Mouse (Mus musculus) limb, embryonic 11.5 days (tissue): ENCODE results near the gene Tmem128. TPM values are rescaled to one million over a fixed set of nuclear protein-coding genes. Genes with fewer than 3 reads are reported as not detected.

Experiments
- ATAC-seq: fragments of 200-750 bp; cut with Nextera tagmentation; 2 replicates; pipeline ENCODE4 v1.8.0; 2017; ENCODE audit warnings: low read depth; ENCODE audit not compliant: insufficient number of reproducible peaks, low FRiP score, low TSS enrichment
- DNase-seq: peaks from one replicate; pipeline ENCODE4 v3.0.0-alpha.2; 2015; ENCODE audit warnings: low spot score
- H3K27ac ChIP-seq: fragments of 300-500 bp; sonication (generic); replicated peaks from 2 replicates; pipeline ENCODE4 v1.5.1; 2014; ENCODE audit warnings: low read depth, mild to moderate bottlenecking, low read length
- H3K27me3 ChIP-seq: fragments of 300-500 bp; sonication (generic); 2 replicates; pipeline ENCODE4 v1.6.1; 2014; ENCODE audit warnings: mild to moderate bottlenecking, low read length, mixed read lengths; ENCODE audit not compliant: control insufficient read depth, insufficient read depth
- H3K36me3 ChIP-seq: fragments of 300-500 bp; sonication (generic); 2 replicates; pipeline ENCODE4 v1.6.1; 2014; ENCODE audit warnings: mild to moderate bottlenecking, low read length, moderate library complexity, mixed read lengths; ENCODE audit not compliant: control insufficient read depth, insufficient read depth
- H3K4me1 ChIP-seq: fragments of 300-500 bp; sonication (generic); 2 replicates; pipeline ENCODE4 v1.6.1; 2014; ENCODE audit warnings: low read length, mixed read lengths; ENCODE audit not compliant: control insufficient read depth, insufficient read depth
- H3K4me2 ChIP-seq: fragments of 300-500 bp; sonication (generic); 2 replicates; pipeline ENCODE4 v1.6.1; 2014; ENCODE audit warnings: low read depth, mild to moderate bottlenecking, moderate library complexity; ENCODE audit not compliant: severe bottlenecking
- H3K4me3 ChIP-seq: fragments of 300-500 bp; sonication (generic); 2 replicates; pipeline ENCODE4 v1.5.1; 2014; ENCODE audit warnings: low read depth, low read length
- H3K9ac ChIP-seq: fragments of 300-500 bp; sonication (generic); 2 replicates; pipeline ENCODE4 v1.6.1; 2014; ENCODE audit warnings: mild to moderate bottlenecking, low read length
- H3K9me3 ChIP-seq: fragments of 300-500 bp; sonication (generic); 2 replicates; pipeline ENCODE4 v1.6.1; 2016; ENCODE audit warnings: low read length; ENCODE audit not compliant: control insufficient read depth
- WGBS: fragments of 180-500 bp; shearing (Covaris S2); extraction: QIAGEN DNeasy Blood & Tissue Kit; methylation state at CpG from one replicate; pipeline ENCODE4 v1.1.7; 2014; 5-methylcytosine and 5-hydroxymethylcytosine counted together
- polyA plus RNA-seq: library from polyadenylated mRNA; unstranded; fragments of >200 nt; fragmentation: Nextera tagmentation; extraction: Ambion mirVana; gene quantifications from 2 replicates; pipeline ENCODE4 v1.2.1, GENCODE M21; 2014

Tmem128 gene
- polyA plus RNA-seq, 1 experiment from 2014 or later, result 79.9 TPM

DNA sequence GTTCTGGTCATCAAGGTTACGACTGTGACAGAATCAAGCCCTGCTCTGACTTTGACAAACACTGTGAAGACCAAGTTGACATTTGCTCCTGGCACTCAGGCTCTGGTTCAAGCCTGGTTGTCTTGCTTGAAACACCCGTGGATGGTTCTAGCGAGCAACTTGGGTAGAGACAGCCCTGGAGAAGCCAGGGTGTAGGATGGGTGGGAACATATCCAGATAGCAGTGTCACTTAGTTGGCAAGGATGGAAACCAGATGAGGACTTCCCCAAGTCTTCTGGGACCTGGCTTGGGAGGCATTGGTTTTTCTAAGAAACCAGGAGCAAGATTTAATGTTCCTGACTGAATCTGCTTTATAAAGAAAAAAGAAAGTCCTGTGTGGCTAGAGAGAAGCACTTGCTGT is 11.0 kb downstream of the Tmem128 start:
- H3K9me3 ChIP-seq, result no peaks in the 10 kb centered on the region
- H3K4me1 ChIP-seq, result no peaks in the 10 kb centered on the region
- no peak for DNase-seq
- no peak overlapping the region for H3K9ac ChIP-seq
- no peaks in the 10 kb centered on the region for H3K36me3 ChIP-seq
- H3K27me3 ChIP-seq, result peaks cover 20% of the 10 kb centered on the region
- 93% methylated on average over 3 of the region's 3 CpGs for WGBS
- no peak overlapping the region for H3K4me2 ChIP-seq
- ATAC-seq, result no peak
- H3K27ac ChIP-seq, result no peak overlapping the region
- no peak overlapping the region for H3K4me3 ChIP-seq

DNA sequence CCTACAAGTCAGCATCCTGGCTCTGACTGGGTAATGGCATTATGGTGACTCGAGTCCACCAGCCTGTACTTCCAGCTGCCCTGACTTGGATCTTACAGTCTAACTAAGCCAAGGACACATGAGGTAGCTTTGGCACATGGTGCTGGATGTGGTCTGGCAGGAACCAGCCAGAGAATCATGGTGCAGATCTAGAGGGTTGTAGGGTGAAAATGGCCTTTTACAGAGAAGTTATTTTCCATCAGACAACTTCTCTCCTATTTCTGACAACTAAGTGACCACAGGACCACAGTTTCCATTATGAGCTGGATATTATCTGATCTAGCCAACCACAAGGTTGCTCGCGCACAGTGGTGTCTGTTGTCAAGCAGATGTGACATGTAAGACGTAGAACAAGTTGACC is 13.8 kb downstream of the Tmem128 start:
- H3K36me3 ChIP-seq, result no peaks in the 10 kb centered on the region
- H3K27ac ChIP-seq, result no peak overlapping the region
- H3K4me1 ChIP-seq, result peaks cover 8% of the 10 kb centered on the region; the same call in 1 of the 2 replicates
- no peak overlapping the region for H3K4me3 ChIP-seq
- H3K27me3 ChIP-seq, result peaks cover 46% of the 10 kb centered on the region
- 86% methylated on average over 4 of the region's 4 CpGs for WGBS
- ATAC-seq (no peak), DNase-seq (no peak)
- no peak overlapping the region for H3K4me2 ChIP-seq
- no peak overlapping the region for H3K9ac ChIP-seq
- no peaks in the 10 kb centered on the region for H3K9me3 ChIP-seq

DNA sequence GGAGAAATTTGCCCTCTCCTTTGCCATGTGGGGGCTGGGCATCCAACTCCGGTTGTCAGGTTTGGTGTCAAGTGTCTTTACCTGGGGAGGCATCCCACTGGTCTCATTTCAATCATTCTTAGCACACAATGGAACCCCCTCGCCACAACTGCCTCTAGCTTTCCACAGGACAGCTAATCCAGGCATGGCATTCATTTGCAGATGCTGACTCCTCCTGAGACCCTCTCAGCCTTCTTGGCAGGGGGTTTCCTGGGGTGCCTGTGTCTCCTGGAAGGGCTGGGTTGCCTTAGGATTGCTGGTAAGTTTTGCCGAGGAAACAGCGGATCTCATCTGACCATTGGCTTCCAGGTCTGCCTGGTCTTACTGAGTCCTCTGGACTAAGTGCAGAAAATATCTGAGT is 15.8 kb downstream of the Tmem128 start, which contains the start of gene Otop1:
Gene Otop1, plus strand, starts transcription at position 202 of the 400 bp plus-strand sequence.
- Histone ChIP-seq H3K4me1 (peaks cover 8% of the 10 kb centered on the region; the same call in 1 of the 2 replicates), H3K9me3 (no peaks in the 10 kb centered on the region), H3K9ac (no peak within 1 kb of the TSS), H3K4me3 (peak within 1 kb of the TSS; percentile 3; the same call in 1 of the 2 replicates), H3K27ac (no peak within 1 kb of the TSS), H3K4me2 (peak within 1 kb of the TSS; percentile 16; the same call in 1 of the 2 replicates), H3K36me3 (no peaks in the 10 kb centered on the region), H3K27me3 (peaks cover 46% of the 10 kb centered on the region)
- DNase-seq (peak; percentile 25), ATAC-seq (no peak)
- WGBS, result 10% methylated on average over 4 of the region's 4 CpGs

DNA sequence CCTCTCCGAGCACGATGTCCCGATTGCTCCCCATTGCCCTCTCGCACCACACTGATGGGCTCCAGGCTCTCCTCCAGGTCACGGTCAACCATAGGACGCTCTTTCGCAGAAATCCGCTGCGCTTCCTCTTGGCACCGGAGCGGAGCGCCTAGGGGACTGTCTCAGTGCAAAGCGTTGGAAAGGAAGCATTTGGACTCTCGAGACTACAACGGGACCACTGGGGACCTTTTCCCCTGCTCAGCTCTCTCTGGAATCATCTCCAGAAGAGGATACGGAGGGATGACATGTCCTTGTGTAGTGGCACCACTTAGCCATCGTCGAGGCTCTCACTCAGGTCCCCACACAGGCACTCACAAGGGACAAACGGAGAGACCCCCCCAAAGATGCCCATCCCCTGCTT is 16.5 kb downstream of the Tmem128 start:
- Histone ChIP-seq H3K27ac (no peak overlapping the region), H3K36me3 (no peaks in the 10 kb centered on the region), H3K4me2 (peak overlapping the region; percentile 16; the same call in 1 of the 2 replicates), H3K9me3 (no peaks in the 10 kb centered on the region), H3K9ac (no peak overlapping the region), H3K4me1 (peaks cover 8% of the 10 kb centered on the region; the same call in 1 of the 2 replicates), H3K4me3 (peak overlapping the region; percentile 3; the same call in 1 of the 2 replicates), H3K27me3 (peaks cover 46% of the 10 kb centered on the region)
- 2% methylated on average over 19 of the region's 19 CpGs for WGBS
- ATAC-seq (no peak), DNase-seq (peak; percentile 36)

DNA sequence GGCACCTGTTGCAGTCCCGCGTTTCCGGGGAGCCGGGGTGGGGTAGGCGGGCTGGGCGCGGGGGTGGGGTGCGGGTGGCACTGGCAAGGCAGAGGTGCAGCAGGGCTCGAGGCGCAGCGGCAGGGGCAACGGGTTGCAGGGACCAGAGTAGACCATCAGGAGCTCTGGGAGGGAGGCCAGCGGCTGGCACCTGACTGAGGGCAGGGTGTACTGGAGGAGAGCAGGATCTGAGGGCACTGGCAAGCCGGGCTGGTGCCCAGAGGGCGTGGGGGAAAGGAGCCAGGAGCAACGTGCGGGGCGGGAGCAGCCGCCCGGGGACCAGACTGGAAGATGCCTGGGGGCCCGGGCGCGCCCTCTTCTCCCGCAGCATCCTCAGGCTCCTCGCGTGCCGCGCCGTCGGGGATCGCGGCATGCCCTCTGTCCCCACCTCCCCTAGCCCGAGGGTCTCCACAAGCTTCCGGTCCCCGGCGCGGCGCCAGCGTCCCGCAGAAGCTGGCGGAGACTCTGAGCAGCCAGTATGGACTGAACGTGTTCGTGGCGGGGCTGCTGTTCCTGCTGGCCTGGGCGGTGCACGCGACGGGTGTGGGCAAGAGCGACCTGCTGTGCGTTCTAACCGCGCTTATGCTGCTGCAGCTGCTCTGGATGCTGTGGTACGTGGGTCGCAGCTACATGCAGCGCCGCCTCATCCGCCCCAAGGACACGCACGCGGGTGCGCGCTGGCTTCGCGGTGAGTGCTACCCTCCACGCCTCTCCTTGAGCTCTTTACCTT is 17.3 kb downstream of the Tmem128 start:
- Histone ChIP-seq H3K4me2 (peak overlapping the region; percentile 37), H3K4me3 (peak overlapping the region; percentile 9), H3K9me3 (no peaks in the 10 kb centered on the region), H3K4me1 (peaks cover 8% of the 10 kb centered on the region; the same call in 1 of the 2 replicates), H3K27ac (no peak overlapping the region), H3K27me3 (peaks cover 46% of the 10 kb centered on the region), H3K9ac (no peak overlapping the region), H3K36me3 (no peaks in the 10 kb centered on the region)
- ATAC-seq (peak; percentile 52; the same call in 1 of the 2 replicates), DNase-seq (peak; percentile 55)
- 2% methylated on average over 53 of the region's 65 CpGs for WGBS

DNA sequence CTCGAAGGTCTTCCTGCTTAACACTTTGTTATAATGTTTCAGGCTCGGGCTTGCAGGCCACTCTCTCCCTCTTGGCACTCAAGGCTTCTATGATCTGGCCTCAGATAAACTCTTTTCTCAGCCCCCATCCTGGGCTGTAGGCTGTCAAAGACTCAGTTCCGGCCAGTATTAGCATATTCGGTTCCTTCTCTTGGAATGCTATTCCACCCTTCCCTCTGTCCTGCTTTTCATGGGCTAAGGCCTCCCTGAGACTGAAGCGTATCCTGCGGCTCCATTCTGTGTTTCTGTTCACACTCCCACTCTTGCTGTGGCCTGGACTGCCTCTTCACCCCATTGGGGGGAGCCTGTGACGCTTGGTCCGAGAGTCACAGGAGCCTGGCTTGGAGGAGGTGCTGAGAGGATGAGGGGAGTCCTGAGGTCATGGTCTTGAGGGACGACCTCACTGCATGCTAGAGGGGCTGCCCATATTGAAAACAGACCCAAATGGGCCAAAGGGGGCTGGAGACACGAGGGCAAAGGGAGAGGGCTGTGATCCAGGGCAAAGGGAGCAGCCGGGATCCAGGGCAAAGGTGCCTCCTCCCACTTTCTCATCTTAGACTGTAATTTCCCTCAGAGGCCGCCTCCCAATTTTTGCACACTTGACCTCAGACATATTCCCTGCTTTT is 18.1 kb downstream of the Tmem128 start:
- H3K9ac ChIP-seq, result no peak overlapping the region
- peak overlapping the region; percentile 37; the same call in 1 of the 2 replicates for H3K4me2 ChIP-seq
- H3K27me3 ChIP-seq, result peaks cover 46% of the 10 kb centered on the region
- H3K4me1 ChIP-seq, result peaks cover 8% of the 10 kb centered on the region; the same call in 1 of the 2 replicates
- H3K4me3 ChIP-seq, result peak overlapping the region; percentile 9; the same call in 1 of the 2 replicates
- no peaks in the 10 kb centered on the region for H3K36me3 ChIP-seq
- 12% methylated on average over 12 of the region's 12 CpGs for WGBS
- no peaks in the 10 kb centered on the region for H3K9me3 ChIP-seq
- no peak for DNase-seq
- H3K27ac ChIP-seq, result no peak overlapping the region
- ATAC-seq, result no peak

DNA sequence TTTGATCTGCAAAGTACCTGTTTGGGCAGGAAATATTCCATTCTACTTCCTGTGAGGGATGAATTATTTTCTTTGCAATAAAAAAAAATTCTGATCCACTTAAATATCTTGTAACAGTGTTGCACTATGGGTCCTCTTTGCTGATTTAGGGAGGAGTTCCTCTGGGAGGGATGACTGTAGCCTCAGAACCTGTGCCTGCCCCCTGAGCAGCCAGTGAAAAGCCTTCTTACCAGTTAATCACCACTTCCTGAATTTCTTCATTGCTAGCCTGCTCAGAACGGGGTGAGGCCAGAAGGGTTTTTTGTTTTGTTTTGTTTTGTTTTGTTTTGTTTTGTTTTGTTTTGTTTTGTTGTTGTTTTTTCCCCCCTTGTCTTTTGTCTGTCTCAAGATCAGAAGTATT is 20.1 kb downstream of the Tmem128 start:
- DNase-seq, result no peak
- 34% methylated on average over 1 of the region's 1 CpGs for WGBS
- H3K9me3 ChIP-seq, result no peaks in the 10 kb centered on the region
- H3K27me3 ChIP-seq, result peaks cover 35% of the 10 kb centered on the region
- H3K4me2 ChIP-seq, result no peak overlapping the region
- ATAC-seq, result no peak
- H3K4me3 ChIP-seq, result no peak overlapping the region
- H3K9ac ChIP-seq, result no peak overlapping the region
- peaks cover 8% of the 10 kb centered on the region; the same call in 1 of the 2 replicates for H3K4me1 ChIP-seq
- no peaks in the 10 kb centered on the region for H3K36me3 ChIP-seq
- H3K27ac ChIP-seq, result no peak overlapping the region

DNA sequence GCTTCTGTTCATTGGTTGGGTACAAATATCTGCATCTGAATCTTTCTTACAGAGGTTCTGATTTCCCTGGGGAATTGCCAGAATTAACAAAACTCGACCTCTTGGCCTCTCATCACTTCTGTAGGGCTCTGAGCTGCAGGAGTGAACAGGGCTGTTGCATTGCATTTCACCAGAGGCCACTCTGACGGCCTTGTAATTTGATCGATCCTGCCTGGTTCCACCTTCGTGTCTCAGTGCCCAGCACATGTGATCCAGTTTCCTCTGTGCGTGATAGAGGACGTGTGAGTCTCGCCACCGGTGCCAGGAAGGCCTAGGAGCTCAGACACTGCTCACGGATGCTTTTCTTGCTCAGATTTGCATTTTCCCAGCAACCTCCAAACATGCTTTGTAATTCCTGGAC is 25.7 kb downstream of the Tmem128 start:
- no peak for DNase-seq
- Histone ChIP-seq H3K27me3 (no peaks in the 10 kb centered on the region), H3K4me3 (no peak overlapping the region), H3K9ac (no peak overlapping the region), H3K36me3 (no peaks in the 10 kb centered on the region), H3K27ac (no peak overlapping the region), H3K4me1 (no peaks in the 10 kb centered on the region), H3K9me3 (no peaks in the 10 kb centered on the region), H3K4me2 (no peak overlapping the region)
- ATAC-seq, result peak; percentile 54; the same call in 1 of the 2 replicates
- WGBS, result 60% methylated on average over 9 of the region's 9 CpGs
